Mouse (Mus musculus): ENCODE results near the gene Apba3. TPM values are rescaled to one million over a fixed set of nuclear protein-coding genes. Genes with fewer than 3 reads are reported as not detected.

Apba3 gene
- total RNA-seq, 1 experiment from 2014 or later = 11.5 TPM

- ATAC-seq (replicated peaks; ENCODE audit: insufficient number of reproducible peaks, low FRiP score, low TSS enrichment, poor library complexity, severe bottlenecking) = no peak; the same call in none of the 2 replicates
These were observed 53.2 kb downstream of the Apba3 start for GRCm38 (mm10) chr10:81319741-81320549.

- peak; percentile 79 for ATAC-seq (replicated peaks; ENCODE audit: insufficient number of reproducible peaks, low FRiP score, low TSS enrichment, poor library complexity, severe bottlenecking)
These were observed 54.0 kb downstream of the Apba3 start, which contains the start of gene Cactin for GRCm38 (mm10) chr10:81320550-81321347. Gene Cactin, plus strand, starts transcription at chr10:81321103.

- ATAC-seq (replicated peaks; ENCODE audit: insufficient number of reproducible peaks, low FRiP score, low TSS enrichment, poor library complexity, severe bottlenecking) = no peak
These were observed 54.7 kb downstream of the Apba3 start for GRCm38 (mm10) chr10:81321436-81321835.

- ATAC-seq (replicated peaks; ENCODE audit: insufficient number of reproducible peaks, low FRiP score, low TSS enrichment, poor library complexity, severe bottlenecking) = no peak
These were observed 55.7 kb downstream of the Apba3 start for GRCm38 (mm10) chr10:81322444-81322843.

Other genes starting within 250 kb of the Apba3 start
- gene Diras1, start 241.3 kb upstream of the Apba3 start, total RNA-seq (2017) = 0.38 TPM in 1 of 3 replicates, not detected in the others
- 4.5 to 9.9 TPM (median 7.3 TPM) in 3 replicates for gene Slc39a3, start 229.5 kb upstream of the Apba3 start, total RNA-seq (2017)
- gene Sgta, start 206.8 kb upstream of the Apba3 start, total RNA-seq (2017) = 27.8 to 50.9 TPM (median 31.5 TPM) in 3 replicates
- gene Thop1, start 196.9 kb upstream of the Apba3 start, total RNA-seq (2017) = 2.5 to 3.6 TPM (median 2.8 TPM) in 3 replicates
- gene Creb3l3, start 168.1 kb upstream of the Apba3 start, total RNA-seq (2017) = 0.39 TPM in 1 of 3 replicates, not detected in the others
- 62.4 to 77.3 TPM (median 66.5 TPM) in 3 replicates for gene Map2k2, start 161.0 kb upstream of the Apba3 start, total RNA-seq (2017)
- 28.4 to 40.6 TPM (median 30.5 TPM) in 3 replicates for gene Zbtb7a, start 131.7 kb upstream of the Apba3 start, total RNA-seq (2017)
- gene Pias4, start 99.0 kb upstream of the Apba3 start, total RNA-seq (2017) = 13.0 to 24.9 TPM (median 21.2 TPM) in 3 replicates
- 1,029 to 1,258 TPM (median 1,077 TPM) in 3 replicates for gene Eef2, start 90.3 kb upstream of the Apba3 start, total RNA-seq (2017)
- gene Dapk3, start 84.0 kb upstream of the Apba3 start, total RNA-seq (2017) = 30.4 to 45.3 TPM (median 37.3 TPM) in 3 replicates
- gene 4930442H23Rik, start 83.1 kb upstream of the Apba3 start, total RNA-seq (2017) = 0.49 TPM in 1 of 3 replicates, not detected in the others
- not detected in 3 replicates for gene Nmrk2, start 64.9 kb upstream of the Apba3 start, total RNA-seq (2017)
- gene Atcay, start 36.1 kb upstream of the Apba3 start, total RNA-seq (2017) = not detected in 3 replicates
- gene Zfr2, start 33.8 kb upstream of the Apba3 start, total RNA-seq (2017) = 0.10 to 0.58 TPM in 2 of 3 replicates, not detected in the other
- gene Matk, start 14.0 kb upstream of the Apba3 start, total RNA-seq (2017) = 10.2 to 29.6 TPM (median 11.9 TPM) in 3 replicates
- gene Mrpl54, start within 50 bp of the Apba3 start, total RNA-seq (2017) = 77.4 to 89.3 TPM (median 78.0 TPM) in 3 replicates
- 2.6 to 8.9 TPM (median 3.0 TPM) in 3 replicates for gene Tjp3, start 24.6 kb downstream of the Apba3 start, total RNA-seq (2017)
- gene Pip5k1c, start 26.0 kb downstream of the Apba3 start, total RNA-seq (2017) = 47.3 to 69.4 TPM (median 50.3 TPM) in 3 replicates
- gene Cactin, start 54.1 kb downstream of the Apba3 start, total RNA-seq (2017) = 24.5 to 34.3 TPM (median 25.5 TPM) in 3 replicates
- gene Tbxa2r, start 61.8 kb downstream of the Apba3 start, total RNA-seq (2017) = 0.19 TPM in 1 of 3 replicates, not detected in the others
- gene Gipc3, start 76.3 kb downstream of the Apba3 start, total RNA-seq (2017) = not detected in 3 replicates
- 28.8 to 40.1 TPM (median 38.7 TPM) in 3 replicates for gene Hmg20b, start 83.5 kb downstream of the Apba3 start, total RNA-seq (2017)
- 5.3 to 9.6 TPM (median 6.3 TPM) in 3 replicates for gene Mfsd12, start 90.5 kb downstream of the Apba3 start, total RNA-seq (2017)
- gene 4930404N11Rik, start 98.9 kb downstream of the Apba3 start, total RNA-seq (2017) = 1.4 to 2.4 TPM in 2 of 3 replicates, not detected in the other
- gene Fzr1, start 111.6 kb downstream of the Apba3 start, total RNA-seq (2017) = 8.2 to 12.9 TPM (median 11.7 TPM) in 3 replicates
- 18.6 to 22.3 TPM (median 20.9 TPM) in 3 replicates for gene Dohh, start 117.5 kb downstream of the Apba3 start, total RNA-seq (2017)
- gene Gm48551, start 117.5 kb downstream of the Apba3 start, total RNA-seq (2017) = 2.3 to 3.7 TPM in 2 of 3 replicates, not detected in the other
- gene Gm48552, start 122.0 kb downstream of the Apba3 start, total RNA-seq (2017) = not detected in 3 replicates
- 3.9 to 7.9 TPM (median 6.3 TPM) in 3 replicates for gene Smim24, start 126.1 kb downstream of the Apba3 start, total RNA-seq (2017)
- 4.1 to 7.6 TPM (median 5.1 TPM) in 3 replicates for gene Nfic, start 188.7 kb downstream of the Apba3 start, total RNA-seq (2017)
- 0.32 TPM in 1 of 3 replicates, not detected in the others for gene Celf5, start 215.7 kb downstream of the Apba3 start, total RNA-seq (2017)
- gene Ncln, start 229.4 kb downstream of the Apba3 start, total RNA-seq (2017) = 42.6 to 86.4 TPM (median 79.6 TPM) in 3 replicates
- gene S1pr4, start 233.2 kb downstream of the Apba3 start, total RNA-seq (2017) = 20.5 to 50.8 TPM (median 33.5 TPM) in 3 replicates